Mouse (Mus musculus) stomach, postnatal 0 days (tissue): ENCODE results near the gene Proser3.

Source experiments
- CTCF ChIP-seq: IDR thresholded peaks from 2 replicates; pipeline ENCODE4 v1.5.1; 2016; ENCODE audit warnings: antibody characterized with exemption, low read depth, mild to moderate bottlenecking, moderate library complexity
- EP300 ChIP-seq: optimal IDR thresholded peaks from 2 replicates; pipeline ENCODE3; 2016; ENCODE audit warnings: antibody characterized with exemption

- TF ChIP-seq CTCF: no peak
- peak; percentile 81 for TF ChIP-seq EP300
Measured at GRCm38 (mm10) chr7:30588676-30589434, 36.8 kb upstream of the Proser3 start, which contains the start of gene Kmt2b.
